Mouse (Mus musculus) Patski (cell line): ENCODE measurements at regions not wholly inside any gene's neighbourhood (a gene's known extent, or its start where the extent isn't known, plus 50 kb on each side); places are given as distances from the start of the nearest gene placed in this dataset.

ENCODE experiments used
- ATAC-seq: fragments of 100-300 bp; one replicate; pipeline ENCODE4 v1.8.0; 2021
- CTCF ChIA-PET: fragments of 350-600 bp; sonication (Branson Sonifier 250); formaldehyde crosslinking; loops from one replicate; lab custom pipeline; 2022; ENCODE audit warnings: inconsistent platforms; lab: Charles Lee
- POLR2A ChIA-PET: fragments of 350-600 bp; sonication (Branson Sonifier 250); formaldehyde crosslinking; loops from one replicate; lab custom pipeline; 2022; ENCODE audit warnings: antibody characterized with exemption, inconsistent platforms; lab: Charles Lee
- DNase-seq: peaks from one replicate; pipeline ENCODE4 v3.0.0-alpha.2; 2011; ENCODE audit warnings: low read depth, low spot score
- H3K27me3 ChIP-seq: fragments of 371-371 bp; one replicate; pipeline ENCODE4 v1.5.1; 2021
- CTCF ChIP-seq: fragments of 100-300 bp; IDR thresholded peaks from one replicate; pipeline ENCODE4 v1.5.1; 2021
- in situ Hi-C: fragments of 300-500 bp; cut with MboI; formaldehyde crosslinking; loops from 3 replicates; pipeline ENCODE4 v1.11.1; 2018; ENCODE audit warnings: low pct_unique_long_range_greater_than_20kb, mixed read lengths

GRCm38 (mm10) chr7:93795210-93795609 is 715.5 kb downstream of the Fam181b start:
- H3K27me3 ChIP-seq: no peaks in the 10 kb centered on the region
- in situ Hi-C loops: no loop called here
- no peak for ATAC-seq
- POLR2A ChIA-PET: no interaction called here
- DNase-seq: no peak
- CTCF ChIA-PET: no interaction called here
- no peak for TF ChIP-seq CTCF

DNA sequence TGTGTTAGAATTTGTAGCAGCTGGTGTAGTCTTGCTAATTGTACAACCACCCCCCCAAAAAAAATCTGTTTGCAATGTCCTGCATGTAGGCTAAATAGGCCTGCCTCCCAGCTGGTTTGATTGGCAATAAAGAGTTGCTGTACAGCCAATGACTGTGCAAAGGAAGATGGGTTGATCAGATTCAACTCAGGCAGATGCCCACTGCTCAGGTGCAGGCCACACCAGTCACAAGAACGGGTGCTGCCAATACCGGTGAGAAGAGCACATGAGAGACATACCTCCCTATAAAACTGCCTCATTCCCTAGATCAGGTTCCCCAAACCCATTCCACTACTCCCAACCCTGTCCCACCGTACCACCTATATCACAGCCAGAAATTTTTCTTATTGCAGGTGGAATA is 756.0 kb downstream of the Fam181b start:
- CTCF ChIA-PET: no interaction called here
- H3K27me3 ChIP-seq: no peaks in the 10 kb centered on the region
- POLR2A ChIA-PET: no interaction called here
- ATAC-seq (no peak), DNase-seq (no peak)
- no peak for TF ChIP-seq CTCF
- in situ Hi-C loops: loop anchor here (25.0 kb wide), 1 partner anchor 102 kb away; no protein-coding TSS in a partner anchor

DNA sequence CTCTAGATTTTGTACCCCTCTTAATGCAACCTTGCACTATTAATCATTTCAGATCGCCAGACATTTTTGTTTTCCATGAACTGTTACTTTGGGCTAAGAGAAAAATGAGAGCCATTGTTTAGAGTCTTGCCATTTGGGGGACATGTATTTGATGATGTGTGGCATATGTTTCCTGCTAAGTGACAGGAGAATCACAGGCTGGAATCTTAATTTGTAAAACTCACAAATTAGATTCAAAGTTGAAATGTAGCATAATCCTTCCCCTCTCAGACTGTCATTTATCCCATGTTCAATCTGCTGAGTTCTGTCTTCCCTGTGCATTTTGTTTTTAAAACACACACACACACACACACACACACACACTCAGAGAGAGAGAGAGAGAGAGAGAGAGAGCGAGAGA is 756.5 kb downstream of the Fam181b start:
- ChIA-PET POLR2A (no interaction called here), CTCF (interaction anchor here (0.7 kb wide), 1 partner anchor 58 kb away, joined by 3 read pairs; no protein-coding TSS in a partner anchor)
- TF ChIP-seq CTCF: no peak
- in situ Hi-C loops: loop anchor here (25.0 kb wide), 1 partner anchor 101 kb away; no protein-coding TSS in a partner anchor
- DNase-seq: no peak
- no peaks in the 10 kb centered on the region for H3K27me3 ChIP-seq
- no peak for ATAC-seq

DNA sequence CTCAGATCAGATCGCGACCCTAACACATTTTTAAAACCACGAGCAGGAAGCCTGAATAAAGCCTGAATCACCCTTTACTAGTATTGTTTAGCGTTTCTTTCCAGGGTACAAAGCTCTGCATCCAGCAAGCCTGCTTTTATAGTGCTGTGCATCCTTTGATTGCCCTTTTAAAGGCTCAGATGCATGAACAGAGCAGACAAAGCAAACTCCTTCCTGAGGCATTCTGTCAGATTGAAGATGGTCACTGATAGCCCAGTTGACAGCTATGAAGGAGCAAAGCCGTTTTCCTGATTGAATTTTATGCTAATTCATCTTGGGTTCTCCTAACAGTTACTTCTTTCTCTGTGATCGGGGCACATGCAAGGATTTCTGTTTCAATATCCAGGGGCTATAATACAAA is 775.4 kb downstream of the Fam181b start:
- in situ Hi-C loops: no loop called here
- POLR2A ChIA-PET: no interaction called here
- no peak for DNase-seq
- ATAC-seq: no peak
- CTCF ChIA-PET: no interaction called here
- TF ChIP-seq CTCF: no peak
- H3K27me3 ChIP-seq: no peaks in the 10 kb centered on the region

DNA sequence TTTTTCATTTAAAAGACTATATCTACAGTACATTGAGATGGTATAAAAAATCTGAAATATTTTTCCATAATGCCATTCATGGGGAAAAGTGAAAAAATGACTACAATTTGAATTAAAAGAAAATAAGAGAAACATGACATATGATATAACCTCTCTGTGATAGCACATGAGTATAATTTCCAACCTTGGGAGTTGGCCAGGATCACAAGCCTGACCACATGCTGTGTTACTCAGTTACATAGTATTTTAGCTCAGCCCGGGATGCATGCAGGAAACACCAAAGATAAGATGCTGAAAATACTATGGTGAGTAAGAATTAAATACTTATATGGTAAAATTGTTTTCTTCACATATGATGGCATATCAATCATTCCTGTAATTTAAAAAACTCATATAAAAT is 814.0 kb downstream of the Fam181b start:
- H3K27me3 ChIP-seq: no peaks in the 10 kb centered on the region
- CTCF ChIA-PET: no interaction called here
- TF ChIP-seq CTCF: no peak

DNA sequence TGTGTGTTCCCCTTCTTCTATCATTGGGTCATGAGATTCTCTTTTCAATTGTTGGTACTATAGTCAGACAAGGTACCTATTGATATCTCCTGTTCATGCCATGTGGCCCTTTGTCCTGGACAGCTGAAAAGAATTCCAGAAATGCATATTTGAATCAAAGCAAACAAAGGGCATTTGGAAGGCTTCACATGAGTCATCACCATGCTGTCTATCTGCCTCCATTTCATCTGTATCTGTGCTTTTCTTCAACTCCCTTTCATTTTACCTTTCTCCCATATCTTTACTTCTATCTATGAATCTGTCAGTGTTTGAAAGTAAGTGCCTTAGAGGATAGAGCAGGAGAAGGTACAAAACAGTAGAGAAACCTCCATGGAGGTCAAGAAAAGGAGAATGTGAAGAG is 817.3 kb downstream of the Fam181b start:
- H3K27me3 ChIP-seq: no peaks in the 10 kb centered on the region
- DNase-seq (no peak), ATAC-seq (no peak)
- ChIA-PET CTCF (no interaction called here), POLR2A (no interaction called here)
- in situ Hi-C loops: no loop called here
- TF ChIP-seq CTCF: no peak

More for the DNA sequence above, 814.0 kb downstream of the Fam181b start:
- POLR2A ChIA-PET: no interaction called here
- no peak for DNase-seq
- ATAC-seq: no peak
- in situ Hi-C loops: no loop called here

DNA sequence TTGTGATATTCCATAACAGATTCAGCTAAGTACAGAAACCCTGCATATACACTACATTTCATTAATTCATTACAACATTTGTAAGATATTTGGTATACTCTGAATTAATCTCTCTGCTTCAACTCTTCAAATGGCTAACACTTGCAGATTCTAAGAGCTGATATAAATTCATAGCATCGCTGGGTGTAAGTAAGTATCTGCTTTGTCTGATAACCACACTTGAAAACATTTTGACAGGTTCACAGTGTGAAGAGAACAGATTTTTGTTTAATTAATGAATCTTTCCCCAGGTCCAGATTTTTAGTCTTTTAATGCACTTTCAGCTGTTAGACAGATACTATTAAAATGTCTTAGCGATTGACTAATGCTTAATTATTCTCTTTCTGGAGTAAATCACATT is 823.1 kb downstream of the Fam181b start:
- no peak for DNase-seq
- POLR2A ChIA-PET: no interaction called here
- no peak for ATAC-seq
- CTCF ChIA-PET: no interaction called here
- in situ Hi-C loops: no loop called here
- H3K27me3 ChIP-seq: no peaks in the 10 kb centered on the region
- TF ChIP-seq CTCF: no peak

DNA sequence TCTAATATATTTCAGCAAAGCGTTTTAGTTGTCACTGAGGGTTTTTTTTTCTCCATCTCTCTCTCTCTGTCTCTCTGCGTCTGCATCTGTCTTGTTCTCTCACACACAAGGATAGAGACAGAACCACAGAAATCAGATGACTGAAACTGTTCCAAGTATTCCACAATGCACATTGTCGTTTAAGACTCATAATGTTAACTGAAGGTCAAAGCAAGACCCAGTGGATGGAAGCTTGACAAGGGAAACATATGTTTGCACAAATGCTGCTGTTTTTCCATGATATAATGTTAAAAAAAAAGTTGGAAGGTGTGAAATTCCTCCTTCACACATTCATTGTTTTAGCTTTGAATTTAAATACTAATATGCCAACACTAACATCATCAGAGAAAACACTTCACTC is 857.3 kb downstream of the Fam181b start:
- ChIA-PET CTCF (no interaction called here), POLR2A (no interaction called here)
- no peaks in the 10 kb centered on the region for H3K27me3 ChIP-seq
- no peak for ATAC-seq
- no peak for DNase-seq
- in situ Hi-C loops: loop anchor here (25.0 kb wide), 1 partner anchor 100 kb away; no protein-coding TSS in a partner anchor
- TF ChIP-seq CTCF: no peak

DNA sequence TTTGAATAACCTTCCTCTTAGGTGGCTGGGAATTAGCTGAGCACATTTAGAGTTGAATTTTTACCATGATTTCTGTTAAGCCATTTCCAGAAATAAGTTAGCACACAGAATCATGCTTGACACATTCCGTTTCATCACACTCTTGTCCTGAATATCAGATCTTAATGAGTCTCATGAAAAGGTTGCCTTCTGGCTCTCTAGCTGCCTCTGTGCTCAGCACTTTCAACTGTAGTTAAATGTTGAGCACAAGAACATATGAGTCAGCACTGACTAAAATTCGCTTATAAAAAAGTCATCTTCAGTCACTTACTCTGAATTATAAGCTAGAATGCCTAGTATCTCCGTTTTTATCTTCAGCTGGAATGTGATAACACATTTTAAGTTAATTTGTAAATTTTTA is 902.4 kb downstream of the Fam181b start:
- no peak for ATAC-seq
- DNase-seq: no peak
- POLR2A ChIA-PET: no interaction called here
- TF ChIP-seq CTCF: no peak
- CTCF ChIA-PET: no interaction called here
- no peaks in the 10 kb centered on the region for H3K27me3 ChIP-seq
- in situ Hi-C loops: no loop called here

DNA sequence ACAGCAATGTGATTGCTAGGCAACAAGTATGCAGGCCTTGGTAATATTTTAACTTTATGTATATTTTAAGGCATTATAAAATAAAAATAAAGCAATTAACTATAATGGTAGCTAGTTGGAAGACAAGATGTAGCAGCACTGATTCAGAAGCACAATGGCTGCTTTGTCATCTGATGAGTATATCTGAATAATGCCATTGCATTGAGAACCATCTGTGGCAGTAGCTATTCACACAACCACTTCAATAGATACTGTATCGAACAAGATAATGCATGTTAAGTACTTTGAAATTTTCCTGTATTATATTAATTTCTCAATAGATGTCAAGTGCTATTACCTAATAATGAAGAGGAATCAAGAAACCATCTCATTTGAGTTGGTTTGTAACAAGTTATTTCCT is 923.1 kb downstream of the Fam181b start:
- in situ Hi-C loops: no loop called here

DNA sequence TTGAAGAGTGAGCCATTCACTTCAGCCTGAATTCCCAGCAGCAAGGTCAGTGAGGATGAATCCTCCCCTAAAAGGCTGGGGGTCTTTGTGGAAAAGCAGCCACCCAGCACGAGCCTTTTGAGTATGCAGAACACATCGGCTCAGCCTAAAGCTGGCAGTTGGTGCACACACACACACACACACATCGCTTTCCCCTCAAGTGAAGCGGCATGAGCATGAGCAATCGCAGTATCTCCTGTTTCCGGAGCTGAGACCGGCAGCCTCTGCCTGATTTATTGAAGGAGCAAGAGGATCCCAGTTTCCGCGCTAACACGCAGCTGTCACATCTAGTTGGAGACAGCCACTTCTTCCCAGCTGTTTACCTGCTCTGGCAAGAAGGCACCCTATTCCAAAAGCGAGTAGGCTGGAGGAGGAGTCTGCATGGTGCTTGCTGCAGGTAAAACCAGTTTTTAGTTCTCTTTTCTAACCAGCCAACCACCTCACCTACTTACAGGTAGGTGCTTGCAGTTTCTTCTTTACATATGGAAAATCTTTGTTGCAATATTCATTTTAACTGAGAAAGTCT is 962.9 kb downstream of the Fam181b start:
- CTCF ChIA-PET: no interaction called here
- ATAC-seq (no peak), DNase-seq (no peak)

More for the DNA sequence above, 923.1 kb downstream of the Fam181b start:
- DNase-seq (no peak), ATAC-seq (no peak)
- ChIA-PET CTCF (no interaction called here), POLR2A (no interaction called here)
- H3K27me3 ChIP-seq: no peaks in the 10 kb centered on the region
- no peak for TF ChIP-seq CTCF

DNA sequence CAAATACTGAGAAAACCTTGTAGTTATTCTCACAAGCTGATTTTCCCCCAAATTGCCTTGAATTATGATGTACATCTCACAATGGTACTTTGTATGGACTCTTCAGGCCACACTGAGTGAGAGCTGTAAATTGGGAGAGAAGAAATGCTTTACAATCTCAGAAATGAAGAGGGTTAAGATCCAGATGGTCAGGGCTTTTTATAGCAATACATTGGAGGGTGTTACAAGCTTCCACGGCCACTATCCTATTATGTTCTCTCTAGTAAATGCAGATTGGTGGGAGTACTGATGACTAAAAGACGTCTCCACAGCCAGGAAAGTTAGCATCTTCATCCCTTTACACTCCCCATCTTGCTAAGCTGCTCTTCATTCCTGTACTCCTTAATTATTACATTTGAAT is 965.8 kb downstream of the Fam181b start:
- ChIA-PET POLR2A (no interaction called here), CTCF (interaction anchor here (1.5 kb wide), 2 partner anchors 15 to 17 kb away, joined by 4 read pairs; no protein-coding TSS in a partner anchor)
- in situ Hi-C loops: loop anchor here (10.0 kb wide), 1 partner anchor 921 kb away; no protein-coding TSS in a partner anchor
- no peak for TF ChIP-seq CTCF
- no peak for ATAC-seq
- no peak for DNase-seq
- no peaks in the 10 kb centered on the region for H3K27me3 ChIP-seq

More for the DNA sequence above, 962.9 kb downstream of the Fam181b start:
- in situ Hi-C loops: loop anchor here (10.0 kb wide), 1 partner anchor 918 kb away; no protein-coding TSS in a partner anchor
- no peaks in the 10 kb centered on the region for H3K27me3 ChIP-seq
- TF ChIP-seq CTCF: no peak
- POLR2A ChIA-PET: no interaction called here
